Mouse (Mus musculus) forebrain, postnatal 0 days (tissue): ENCODE measurements at regions not wholly inside any gene's neighbourhood (a gene's known extent, or its start where the extent isn't known, plus 50 kb on each side); places are given as distances from the start of the nearest gene placed in this dataset.

Experiments used
- ATAC-seq: fragments of 200-750 bp; cut with Nextera tagmentation; 2 replicates; pipeline ENCODE4 v1.8.0; 2017; ENCODE audit warnings: mild to moderate bottlenecking, moderate library complexity
- DNase-seq: peaks from one replicate; pipeline ENCODE4 v3.0.0-alpha.2; 2015
- H3K27ac ChIP-seq: fragments of 300-500 bp; sonication (generic); 2 replicates; pipeline ENCODE4 v1.5.1; 2014; ENCODE audit warnings: low read depth, mild to moderate bottlenecking, antibody characterized with exemption, low read length, moderate library complexity, mixed read lengths
- H3K27me3 ChIP-seq: fragments of 300-500 bp; sonication (generic); 2 replicates; pipeline ENCODE4 v1.6.1; 2014; ENCODE audit warnings: mild to moderate bottlenecking, low read length, mixed read lengths; ENCODE audit not compliant: insufficient read depth
- H3K36me3 ChIP-seq: fragments of 300-500 bp; sonication (generic); 2 replicates; pipeline ENCODE4 v1.6.1; 2014; ENCODE audit warnings: mild to moderate bottlenecking, moderate library complexity; ENCODE audit not compliant: insufficient read depth
- H3K4me1 ChIP-seq: fragments of 300-500 bp; sonication (generic); 2 replicates; pipeline ENCODE4 v1.6.1; 2014; ENCODE audit warnings: antibody characterized with exemption; ENCODE audit not compliant: insufficient read depth
- H3K4me2 ChIP-seq: fragments of 300-500 bp; sonication (generic); 2 replicates; pipeline ENCODE4 v1.6.1; 2014; ENCODE audit warnings: low read depth, mild to moderate bottlenecking, moderate library complexity
- H3K4me3 ChIP-seq: fragments of 300-500 bp; sonication (generic); 2 replicates; pipeline ENCODE4 v1.5.1; 2014; ENCODE audit warnings: low read depth, low read length, mixed read lengths
- H3K9ac ChIP-seq: fragments of 300-500 bp; sonication (generic); 2 replicates; pipeline ENCODE4 v1.6.1; 2014; ENCODE audit warnings: mild to moderate bottlenecking
- H3K9me3 ChIP-seq: fragments of 300-500 bp; sonication (generic); 2 replicates; pipeline ENCODE4 v1.6.1; 2016; ENCODE audit warnings: low read length
- CTCF ChIP-seq: sonication (generic); IDR thresholded peaks from 2 replicates; pipeline ENCODE4 v1.5.1; 2016; ENCODE audit warnings: antibody characterized with exemption, control low read depth, low read depth
- WGBS: fragments of 180-500 bp; shearing (Covaris S2); extraction: QIAGEN DNeasy Blood & Tissue Kit; methylation state at CpG from one replicate; pipeline ENCODE4 v1.1.7; 2014; 5-methylcytosine and 5-hydroxymethylcytosine counted together

DNA sequence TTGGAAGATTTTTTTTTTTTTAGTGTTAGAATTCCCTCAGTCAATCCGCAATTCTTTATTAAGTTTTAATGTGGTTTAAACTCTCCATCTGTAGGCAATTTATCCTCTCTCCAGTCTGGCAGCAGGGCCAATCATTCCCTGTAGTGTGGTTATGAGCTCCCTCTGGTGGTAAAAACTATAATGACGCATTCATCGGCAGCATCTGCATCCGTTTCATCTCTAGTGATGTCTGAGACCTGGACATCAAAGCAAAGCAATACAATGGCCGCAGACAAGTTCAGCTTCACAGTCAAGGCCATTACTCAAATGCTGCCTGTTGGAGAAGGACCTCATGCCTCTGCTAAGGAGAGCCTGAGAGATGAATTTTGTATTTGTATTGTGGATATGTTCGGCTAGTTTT lies 1721.7 kb upstream of the Impad1 start:
- DNase-seq (peak; percentile 88), ATAC-seq (peak; percentile 75)
- Histone ChIP-seq H3K4me2 (no peak overlapping the region), H3K9ac (no peak overlapping the region), H3K27ac (no peak overlapping the region), H3K36me3 (no peaks in the 10 kb centered on the region), H3K4me3 (no peak overlapping the region), H3K27me3 (no peaks in the 10 kb centered on the region), H3K9me3 (no peaks in the 10 kb centered on the region), H3K4me1 (no peaks in the 10 kb centered on the region)
- TF ChIP-seq CTCF = peak; percentile 86
- WGBS = 20% methylated on average over 6 of the region's 6 CpGs

DNA sequence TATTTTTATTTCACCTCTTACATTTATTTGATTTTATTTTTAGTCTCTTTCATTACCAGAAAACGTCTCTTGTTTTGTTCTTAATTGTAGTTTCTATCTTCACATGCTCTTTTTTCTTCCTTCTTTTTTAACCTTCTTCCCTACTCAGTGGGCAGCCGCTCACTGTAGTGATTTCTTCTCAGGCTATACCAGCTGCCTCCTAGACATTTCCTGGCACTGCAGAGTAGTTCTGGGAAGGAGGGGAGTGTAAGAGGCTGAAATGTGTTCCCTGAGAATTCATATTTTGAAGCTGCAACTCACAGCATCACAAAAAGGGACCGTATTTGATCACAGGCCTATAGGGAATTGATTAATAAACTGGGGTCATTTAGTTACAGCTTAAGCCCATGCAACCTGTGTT lies 1720.5 kb upstream of the Impad1 start:
- Histone ChIP-seq H3K36me3 (no peaks in the 10 kb centered on the region), H3K4me1 (no peaks in the 10 kb centered on the region), H3K9me3 (no peaks in the 10 kb centered on the region), H3K9ac (no peak overlapping the region), H3K4me2 (no peak overlapping the region), H3K27ac (no peak overlapping the region), H3K27me3 (no peaks in the 10 kb centered on the region), H3K4me3 (no peak overlapping the region)
- DNase-seq = peak; percentile 24
- 48% methylated on average over 3 of the region's 3 CpGs for WGBS
- ATAC-seq = peak; percentile 79
- TF ChIP-seq CTCF = no peak

DNA sequence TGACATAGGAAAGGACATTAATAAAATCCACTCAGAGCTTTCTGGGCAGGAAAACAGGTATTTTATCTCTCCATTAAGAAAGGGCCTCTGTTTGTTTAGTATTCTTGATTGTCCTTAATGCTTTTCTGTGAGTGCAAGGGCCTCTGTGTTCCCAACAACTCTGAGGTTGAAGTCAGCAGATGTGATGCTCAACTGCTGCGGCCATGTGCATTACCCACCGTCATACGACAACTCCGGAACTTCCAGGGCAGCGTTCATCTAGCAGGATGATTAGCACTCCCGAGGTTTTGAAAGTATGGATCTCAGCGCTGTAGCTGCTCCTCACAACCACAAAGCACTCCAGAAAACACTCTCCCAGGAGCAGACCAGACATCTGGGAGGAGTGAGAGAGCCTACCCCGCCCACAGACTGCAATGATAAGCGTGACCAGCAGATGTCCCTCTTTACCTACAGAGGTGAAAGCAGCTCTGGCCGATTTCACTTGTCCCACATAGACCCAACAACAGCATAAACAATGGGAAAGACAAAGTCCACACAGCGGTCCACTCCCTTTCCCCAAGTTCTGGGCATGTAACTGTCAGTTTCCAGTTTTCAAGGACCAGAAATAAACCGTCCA lies 1719.7 kb upstream of the Impad1 start:
- Histone ChIP-seq H3K27me3 (no peaks in the 10 kb centered on the region), H3K4me3 (peak overlapping the region; percentile 26), H3K4me2 (peak overlapping the region; percentile 39), H3K9me3 (no peaks in the 10 kb centered on the region), H3K9ac (no peak overlapping the region), H3K27ac (no peak overlapping the region), H3K36me3 (no peaks in the 10 kb centered on the region), H3K4me1 (no peaks in the 10 kb centered on the region)
- TF ChIP-seq CTCF = peak; percentile 83
- DNase-seq (peak; percentile 84), ATAC-seq (peak; percentile 80)
- 19% methylated on average over 12 of the region's 12 CpGs for WGBS

DNA sequence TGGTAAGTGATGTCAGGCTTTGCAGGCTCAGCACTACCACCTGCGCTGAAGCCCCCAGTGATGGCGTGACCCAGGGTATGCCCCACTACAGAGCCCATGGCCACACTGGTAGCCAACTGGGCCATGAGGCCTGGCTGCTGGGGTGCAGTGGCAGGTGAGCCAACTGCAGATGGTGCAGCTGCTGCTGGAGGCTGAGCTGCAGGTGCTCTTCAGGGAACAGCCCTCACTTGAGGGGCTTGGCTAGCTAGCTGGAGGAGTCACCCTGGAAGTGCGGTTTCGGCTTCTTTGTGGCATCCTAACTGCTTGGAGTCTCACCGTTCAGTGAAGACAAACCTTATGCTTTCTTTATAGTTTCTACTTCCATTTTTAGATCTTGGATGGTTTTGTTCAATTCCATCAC lies 1714.9 kb upstream of the Impad1 start:
- H3K4me2 ChIP-seq = no peak overlapping the region
- H3K27ac ChIP-seq = no peak overlapping the region
- H3K4me3 ChIP-seq = no peak overlapping the region
- no peak for DNase-seq
- 98% methylated on average over 5 of the region's 5 CpGs for WGBS
- no peak for ATAC-seq
- H3K9ac ChIP-seq = no peak overlapping the region
- no peaks in the 10 kb centered on the region for H3K4me1 ChIP-seq
- no peak for TF ChIP-seq CTCF
- H3K27me3 ChIP-seq = no peaks in the 10 kb centered on the region
- no peaks in the 10 kb centered on the region for H3K36me3 ChIP-seq
- H3K9me3 ChIP-seq = no peaks in the 10 kb centered on the region
